Mouse (Mus musculus) lung, embryonic 14.5 days (tissue): ENCODE measurements around the gene Kpna1. TPM values are rescaled to one million over a fixed set of nuclear protein-coding genes. Genes with fewer than 3 reads are reported as not detected.
"Not testable (repeated sequence)": the region's sequence is repeated elsewhere in the genome, so short reads cannot be mapped to it uniquely, and the experiment has no call there.

Experiments
- ATAC-seq: fragments of 200-750 bp; cut with Nextera tagmentation; 2 replicates; pipeline ENCODE4 v1.8.0; 2017; ENCODE audit warnings: mild to moderate bottlenecking, moderate TSS enrichment, moderate library complexity; ENCODE audit not compliant: insufficient read depth
- DNase-seq: peaks from one replicate; pipeline ENCODE4 v3.0.0-alpha.2; 2015
- H3K27ac ChIP-seq: fragments of 300-500 bp; sonication (generic); 2 replicates; pipeline ENCODE4 v1.5.1; 2014; ENCODE audit warnings: low read depth, mild to moderate bottlenecking, moderate library complexity
- H3K27me3 ChIP-seq: fragments of 300-500 bp; sonication (generic); 2 replicates; pipeline ENCODE4 v1.6.1; 2014; ENCODE audit warnings: low read length, control low read depth; ENCODE audit not compliant: insufficient read depth
- H3K36me3 ChIP-seq: fragments of 300-500 bp; sonication (generic); 2 replicates; pipeline ENCODE4 v1.6.1; 2014; ENCODE audit warnings: control low read depth; ENCODE audit not compliant: insufficient read depth
- H3K4me1 ChIP-seq: fragments of 300-500 bp; sonication (generic); 2 replicates; pipeline ENCODE4 v1.6.1; 2014; ENCODE audit warnings: antibody characterized with exemption, control low read depth; ENCODE audit not compliant: insufficient read depth
- H3K4me2 ChIP-seq: fragments of 300-500 bp; sonication (generic); 2 replicates; pipeline ENCODE4 v1.6.1; 2014; ENCODE audit warnings: mild to moderate bottlenecking
- H3K4me3 ChIP-seq: fragments of 300-500 bp; sonication (generic); 2 replicates; pipeline ENCODE4 v1.5.1; 2014; ENCODE audit warnings: low read depth, low read length
- H3K9ac ChIP-seq: fragments of 300-500 bp; sonication (generic); 2 replicates; pipeline ENCODE4 v1.6.1; 2014
- H3K9me3 ChIP-seq: fragments of 300-500 bp; sonication (generic); 2 replicates; pipeline ENCODE4 v1.6.1; 2016; ENCODE audit warnings: low read depth, low read length, control low read depth
- CTCF ChIP-seq: IDR thresholded peaks from 2 replicates; pipeline ENCODE4 v1.5.1; 2016; ENCODE audit warnings: antibody characterized with exemption, low read depth
- WGBS: fragments of 180-500 bp; shearing (Covaris S2); extraction: QIAGEN DNeasy Blood & Tissue Kit; methylation state at CpG from one replicate; pipeline ENCODE4 v1.1.7; 2014; 5-methylcytosine and 5-hydroxymethylcytosine counted together
- polyA plus RNA-seq: library from polyadenylated mRNA; unstranded; fragments of >200 nt; fragmentation: Nextera tagmentation; extraction: Ambion mirVana; gene quantifications from 2 replicates; pipeline ENCODE4 v1.2.1, GENCODE M21; 2014

Gene Kpna1
- polyA plus RNA-seq, 1 experiment from 2014 or later: 39.1 TPM

GRCm38 (mm10) chr16:35941382-35941781 is 37.2 kb upstream of the Kpna1 start:
- Histone ChIP-seq H3K36me3 (no peaks in the 10 kb centered on the region), H3K27ac (no peak overlapping the region), H3K4me3 (no peak overlapping the region), H3K4me2 (no peak overlapping the region), H3K27me3 (0 out of 2 replicates have a peak, but pooled peaks cover 5% of the 10 kb centered on the region), H3K9ac (no peak overlapping the region), H3K4me1 (no peaks in the 10 kb centered on the region), H3K9me3 (no peaks in the 10 kb centered on the region)
- peak; percentile 28; the same call in 1 of the 2 replicates for TF ChIP-seq CTCF
- DNase-seq (peak; percentile 22), ATAC-seq (no peak)
- 75% methylated on average over 7 of the region's 7 CpGs for WGBS

GRCm38 (mm10) chr16:35949264-35949663 is 29.3 kb upstream of the Kpna1 start:
- Histone ChIP-seq H3K9me3 (no peaks in the 10 kb centered on the region), H3K9ac (no peak overlapping the region), H3K4me3 (no peak overlapping the region), H3K27ac (no peak overlapping the region), H3K27me3 (no peaks in the 10 kb centered on the region), H3K36me3 (no peaks in the 10 kb centered on the region), H3K4me2 (no peak overlapping the region), H3K4me1 (no peaks in the 10 kb centered on the region)
- WGBS: 77% methylated on average over 5 of the region's 5 CpGs
- DNase-seq (no peak), ATAC-seq (no peak)
- no peak for TF ChIP-seq CTCF

GRCm38 (mm10) chr16:35951216-35951615 is 27.3 kb upstream of the Kpna1 start:
- Histone ChIP-seq H3K4me2 (no peak overlapping the region), H3K4me3 (no peak overlapping the region), H3K9ac (no peak overlapping the region), H3K36me3 (no peaks in the 10 kb centered on the region), H3K4me1 (no peaks in the 10 kb centered on the region), H3K27ac (no peak overlapping the region), H3K27me3 (no peaks in the 10 kb centered on the region), H3K9me3 (no peaks in the 10 kb centered on the region)
- ATAC-seq: no peak
- 85% methylated on average over 3 of the region's 3 CpGs for WGBS
- DNase-seq: no peak
- TF ChIP-seq CTCF: no peak

GRCm38 (mm10) chr16:35952628-35953130 is 25.9 kb upstream of the Kpna1 start:
- Histone ChIP-seq H3K4me2 (no peak overlapping the region), H3K4me3 (no peak overlapping the region), H3K4me1 (no peaks in the 10 kb centered on the region), H3K9ac (no peak overlapping the region), H3K27ac (no peak overlapping the region), H3K9me3 (no peaks in the 10 kb centered on the region), H3K27me3 (no peaks in the 10 kb centered on the region), H3K36me3 (no peaks in the 10 kb centered on the region)
- 79% methylated on average over 5 of the region's 5 CpGs for WGBS
- no peak for TF ChIP-seq CTCF
- ATAC-seq (no peak), DNase-seq (no peak)

- not testable (repeated sequence) for H3K4me2 ChIP-seq, H3K36me3 ChIP-seq, H3K4me1 ChIP-seq, H3K27ac ChIP-seq, H3K4me3 ChIP-seq, ATAC-seq, DNase-seq, H3K9me3 ChIP-seq, H3K9ac ChIP-seq, H3K27me3 ChIP-seq
- 58% methylated on average over 3 of the region's 4 CpGs for WGBS
Measured at GRCm38 (mm10) chr16:35965991-35966390, 12.6 kb upstream of the Kpna1 start.

- Histone ChIP-seq H3K27ac (no peak overlapping the region), H3K27me3 (no peaks in the 10 kb centered on the region), H3K9ac (no peak overlapping the region), H3K4me2 (no peak overlapping the region), H3K4me3 (no peak overlapping the region), H3K9me3 (no peaks in the 10 kb centered on the region), H3K36me3 (no peaks in the 10 kb centered on the region), H3K4me1 (no peaks in the 10 kb centered on the region)
- TF ChIP-seq CTCF: no peak
- DNase-seq (no peak), ATAC-seq (no peak)
- WGBS: 60% methylated on average over 5 of the region's 5 CpGs
Measured at GRCm38 (mm10) chr16:35966411-35967115, 12.0 kb upstream of the Kpna1 start.

GRCm38 (mm10) chr16:35967319-35967718 is 11.2 kb upstream of the Kpna1 start:
- H3K27me3 ChIP-seq: no peaks in the 10 kb centered on the region
- H3K4me3 ChIP-seq: no peak overlapping the region
- no peaks in the 10 kb centered on the region for H3K4me1 ChIP-seq
- DNase-seq (no peak), ATAC-seq (no peak)
- H3K4me2 ChIP-seq: no peak overlapping the region
- H3K36me3 ChIP-seq: no peaks in the 10 kb centered on the region
- no peak overlapping the region for H3K9ac ChIP-seq
- peak; percentile 23; the same call in 1 of the 2 replicates for TF ChIP-seq CTCF
- no peaks in the 10 kb centered on the region for H3K9me3 ChIP-seq
- H3K27ac ChIP-seq: no peak overlapping the region
- WGBS: 76% methylated on average over 4 of the region's 4 CpGs
